Mouse (Mus musculus): ENCODE results near the gene Pla2g1b. TPM values are rescaled to one million over a fixed set of nuclear protein-coding genes. Genes with fewer than 3 reads are reported as not detected.
A peak's percentile ranks its signal among the peaks of the same experiment; 100 is the strongest.

The Pla2g1b gene
- polyA plus RNA-seq, 1 experiment from 2014 or later = 1.4 TPM

DNA sequence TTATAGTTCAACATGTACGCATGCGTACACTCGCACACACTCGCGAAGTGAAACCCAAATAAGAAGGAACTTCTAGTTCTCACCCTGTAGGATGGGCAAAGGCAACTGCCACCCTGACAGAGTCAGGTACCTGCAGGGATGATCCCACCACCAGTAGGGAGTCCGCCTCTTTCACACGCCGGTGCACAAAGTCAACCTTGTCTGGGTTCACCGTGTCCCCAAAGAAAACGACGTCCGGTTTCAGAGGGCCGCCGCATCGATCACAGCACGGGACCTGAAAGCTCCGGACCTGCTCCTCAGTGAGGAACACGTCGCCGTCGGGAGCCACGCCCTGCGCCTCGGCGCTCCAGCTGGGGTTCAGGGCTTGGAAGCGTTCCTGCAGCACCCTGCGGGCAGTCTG is 14.0 kb downstream of the Pla2g1b start:
- no peak for DNase-seq (ENCODE audit: low spot score)
- Histone ChIP-seq H3K27ac (no peak overlapping the region), H3K27me3 (ENCODE audit: insufficient read depth, poor library complexity, severe bottlenecking) (peaks cover 39% of the 10 kb centered on the region), H3K9me3 (no peaks in the 10 kb centered on the region), H3K4me1 (peaks cover 31% of the 10 kb centered on the region), H3K4me3 (peak overlapping the region; percentile 48), H3K36me3 (peaks cover 12% of the 10 kb centered on the region; the same call in 1 of the 2 replicates)
- 15% methylated on average over 27 of the region's 27 CpGs for WGBS

DNA sequence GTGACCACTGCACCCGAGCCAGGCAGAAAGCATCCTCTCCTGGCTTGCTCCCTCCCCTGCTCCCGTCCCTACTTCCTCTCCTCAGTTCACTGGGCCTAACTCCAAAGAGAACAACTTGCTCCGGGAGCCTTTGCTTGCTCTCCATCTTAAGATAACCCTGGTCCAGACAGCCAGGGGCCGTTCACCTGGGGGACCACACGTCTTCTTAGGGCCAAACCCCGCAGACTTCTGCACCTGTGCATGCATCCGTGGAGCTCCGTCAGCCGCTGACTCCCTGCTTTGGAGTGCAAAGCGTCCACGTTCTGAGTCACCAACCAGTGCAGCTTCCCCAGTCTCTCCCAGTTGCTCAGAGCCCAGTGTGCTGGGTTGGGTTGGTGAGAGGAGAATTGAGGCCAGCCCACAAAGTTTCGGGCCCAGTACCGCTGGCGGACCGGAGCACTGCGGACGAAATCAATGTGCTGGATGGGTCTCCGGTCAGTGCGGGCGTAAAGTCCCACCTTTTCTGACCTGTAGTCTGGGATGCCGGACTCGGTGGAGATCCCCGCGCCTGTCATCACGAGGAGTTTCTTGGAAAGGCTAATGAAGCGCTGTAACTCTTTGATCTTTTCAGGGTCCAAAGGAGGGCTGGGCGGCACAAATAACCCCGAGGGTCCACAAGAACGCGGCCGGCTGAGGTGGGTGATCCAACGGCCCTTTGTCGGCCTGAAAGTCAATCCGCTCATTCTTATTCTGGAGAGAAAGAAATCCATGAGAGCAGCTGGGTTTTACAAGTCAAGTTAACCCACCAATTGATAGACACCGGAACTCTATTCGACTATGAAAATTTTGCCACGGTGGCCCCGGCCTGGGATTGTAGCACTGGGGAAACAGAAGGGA is 16.6 kb downstream of the Pla2g1b start:
- Histone ChIP-seq H3K27ac (no peak overlapping the region), H3K9me3 (no peaks in the 10 kb centered on the region), H3K4me3 (peak overlapping the region; percentile 36), H3K27me3 (ENCODE audit: insufficient read depth, poor library complexity, severe bottlenecking) (peaks cover 39% of the 10 kb centered on the region), H3K4me1 (peaks cover 22% of the 10 kb centered on the region), H3K36me3 (peaks cover 6% of the 10 kb centered on the region; the same call in 1 of the 2 replicates)
- 28% methylated on average over 38 of the region's 38 CpGs for WGBS
- no peak for DNase-seq (ENCODE audit: low spot score)

DNA sequence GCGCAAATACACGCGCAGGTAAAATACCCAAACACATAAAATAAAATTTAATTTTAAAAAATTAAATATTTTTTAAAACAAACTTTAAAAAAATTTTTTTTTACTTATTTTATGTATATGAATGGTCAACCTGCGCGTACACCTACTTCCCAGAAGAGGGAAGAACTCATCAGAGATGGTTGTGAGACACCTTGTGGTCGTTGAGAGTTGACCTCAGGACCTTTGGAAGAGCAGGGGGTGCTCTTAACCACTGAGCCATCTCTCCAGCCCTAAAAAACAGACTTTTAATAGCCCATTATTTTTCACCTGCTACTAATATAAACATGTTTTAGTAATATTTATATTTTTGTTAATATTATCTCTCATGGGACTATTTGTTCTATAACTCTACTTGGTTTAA is 17.3 kb downstream of the Pla2g1b start:
- Histone ChIP-seq H3K27me3 (ENCODE audit: insufficient read depth, poor library complexity, severe bottlenecking) (peaks cover 39% of the 10 kb centered on the region), H3K4me1 (peaks cover 22% of the 10 kb centered on the region), H3K27ac (no peak overlapping the region), H3K4me3 (no peak overlapping the region), H3K36me3 (peaks cover 5% of the 10 kb centered on the region; the same call in 1 of the 2 replicates), H3K9me3 (no peaks in the 10 kb centered on the region)
- no peak for DNase-seq (ENCODE audit: low spot score)
- WGBS = 23% methylated on average over 6 of the region's 6 CpGs

DNA sequence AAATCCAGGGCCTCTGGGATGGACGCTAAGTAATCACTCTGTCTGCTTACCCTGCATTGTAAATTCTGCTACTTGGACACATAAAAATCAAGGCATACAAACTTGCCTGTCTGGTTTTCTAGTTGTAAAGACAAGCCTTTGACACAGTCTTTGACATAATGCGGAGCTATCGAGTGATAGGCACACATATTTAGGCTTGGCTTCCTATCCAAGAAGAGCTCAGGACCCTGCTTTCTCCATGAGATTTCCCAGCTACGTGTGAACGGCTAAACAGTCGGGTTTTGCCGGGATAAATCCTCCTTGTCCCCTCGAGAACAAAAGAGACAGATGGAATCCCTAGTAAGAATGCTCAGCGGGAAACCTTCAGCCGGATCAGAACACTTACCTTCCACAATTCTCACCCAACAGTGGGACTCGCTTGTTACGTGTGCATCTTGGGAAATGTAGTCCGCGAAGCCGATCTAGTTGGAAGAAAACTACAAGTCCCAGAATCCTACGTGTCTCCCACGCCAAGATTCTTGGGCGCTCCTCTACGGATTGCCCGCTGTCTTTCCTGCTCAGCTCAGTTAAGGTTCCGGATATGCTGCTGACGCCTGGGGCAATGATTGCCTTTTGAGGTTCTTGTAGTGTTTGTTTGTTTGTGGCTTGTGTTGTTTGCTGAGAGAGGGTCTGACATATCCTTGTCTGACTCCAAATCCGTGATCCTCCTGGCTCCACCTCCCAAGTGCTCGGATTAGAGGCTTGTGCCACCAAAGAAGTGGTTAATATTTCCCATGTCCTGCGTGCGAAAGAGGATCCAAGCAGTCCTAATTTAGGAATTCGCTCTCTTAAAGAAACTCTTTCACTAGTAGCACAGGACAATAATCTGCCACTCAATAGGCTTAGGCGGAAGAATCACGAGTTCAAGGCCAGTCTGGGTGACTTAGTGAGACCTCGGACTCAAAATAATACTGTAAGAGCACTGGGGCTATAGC is 18.2 kb downstream of the Pla2g1b start, which contains the start of gene Sirt4:
TSS of gene Sirt4 (minus strand) at position 779 of the 974 bp plus-strand sequence.
- Histone ChIP-seq H3K4me3 (peak within 1 kb of the TSS; percentile 63), H3K9me3 (no peaks in the 10 kb centered on the region), H3K27me3 (ENCODE audit: insufficient read depth, poor library complexity, severe bottlenecking) (peaks cover 38% of the 10 kb centered on the region), H3K36me3 (peaks cover 5% of the 10 kb centered on the region; the same call in 1 of the 2 replicates), H3K4me1 (peaks cover 25% of the 10 kb centered on the region), H3K27ac (peak within 1 kb of the TSS; percentile 85)
- peak; percentile 96 for DNase-seq (ENCODE audit: low spot score)
- 8% methylated on average over 30 of the region's 30 CpGs for WGBS

DNA sequence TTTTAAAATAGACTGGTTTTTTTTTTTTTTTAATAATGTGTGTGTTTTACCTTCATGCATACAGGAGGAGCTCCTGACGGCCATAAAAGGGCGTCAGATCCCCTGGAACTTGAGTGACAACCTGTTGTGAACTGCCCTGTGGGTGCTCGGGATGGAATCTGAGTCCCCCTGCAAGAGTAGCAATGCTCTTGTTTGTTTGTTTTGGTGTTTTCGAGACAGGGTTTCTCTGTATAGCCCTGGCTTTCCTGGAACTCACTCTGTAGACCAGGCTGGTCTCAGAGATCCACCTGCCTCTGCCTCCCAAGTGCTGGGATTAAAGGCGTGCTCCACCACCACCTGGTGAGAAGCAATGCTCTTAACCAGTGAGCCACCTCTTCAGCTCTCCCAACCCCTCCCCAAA is 18.9 kb downstream of the Pla2g1b start:
- no peak for DNase-seq (ENCODE audit: low spot score)
- WGBS = 62% methylated on average over 5 of the region's 5 CpGs
- Histone ChIP-seq H3K4me1 (peaks cover 28% of the 10 kb centered on the region), H3K36me3 (peaks cover 5% of the 10 kb centered on the region; the same call in 1 of the 2 replicates), H3K9me3 (no peaks in the 10 kb centered on the region), H3K27me3 (ENCODE audit: insufficient read depth, poor library complexity, severe bottlenecking) (peaks cover 31% of the 10 kb centered on the region), H3K27ac (no peak overlapping the region), H3K4me3 (peak overlapping the region; percentile 63)

DNA sequence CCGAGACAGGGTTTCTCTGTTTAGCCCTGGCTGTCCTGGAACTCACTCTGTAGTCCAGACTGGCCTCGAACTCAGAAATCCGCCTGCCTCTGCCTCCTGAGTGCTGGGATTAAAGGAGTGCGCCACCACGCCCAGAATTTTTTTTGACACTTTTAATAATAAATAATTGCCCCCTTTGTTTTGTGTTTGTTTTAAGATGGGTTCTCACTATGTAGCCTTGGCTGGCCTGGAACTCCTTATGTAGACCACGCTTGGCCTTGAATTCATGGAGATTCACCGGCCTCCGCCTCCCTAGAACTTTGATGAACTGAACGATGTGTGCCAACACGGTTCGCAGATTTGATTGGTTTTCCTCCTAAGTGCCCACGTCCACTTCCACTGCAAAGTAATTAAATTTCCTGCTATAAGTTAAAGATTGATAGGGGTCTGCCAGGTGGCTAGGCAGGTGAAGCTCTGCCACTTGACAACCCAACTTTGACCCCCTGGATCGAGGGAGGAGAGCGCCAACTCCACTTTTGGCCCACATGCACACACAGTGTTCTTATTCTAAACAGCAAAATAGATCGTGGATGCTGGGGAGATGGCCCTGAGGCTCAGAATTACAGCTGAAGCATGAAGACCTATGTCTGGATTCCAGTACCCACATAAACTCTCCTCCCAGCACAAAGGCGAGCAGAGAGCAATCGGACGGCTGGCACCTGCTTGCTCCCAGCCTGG is 19.6 kb downstream of the Pla2g1b start:
- Histone ChIP-seq H3K4me1 (peaks cover 23% of the 10 kb centered on the region), H3K27ac (no peak overlapping the region), H3K4me3 (no peak overlapping the region), H3K36me3 (peaks cover 5% of the 10 kb centered on the region; the same call in 1 of the 2 replicates), H3K27me3 (ENCODE audit: insufficient read depth, poor library complexity, severe bottlenecking) (peaks cover 24% of the 10 kb centered on the region), H3K9me3 (no peaks in the 10 kb centered on the region)
- 85% methylated on average over 18 of the region's 18 CpGs for WGBS
- DNase-seq (ENCODE audit: low spot score) = no peak

DNA sequence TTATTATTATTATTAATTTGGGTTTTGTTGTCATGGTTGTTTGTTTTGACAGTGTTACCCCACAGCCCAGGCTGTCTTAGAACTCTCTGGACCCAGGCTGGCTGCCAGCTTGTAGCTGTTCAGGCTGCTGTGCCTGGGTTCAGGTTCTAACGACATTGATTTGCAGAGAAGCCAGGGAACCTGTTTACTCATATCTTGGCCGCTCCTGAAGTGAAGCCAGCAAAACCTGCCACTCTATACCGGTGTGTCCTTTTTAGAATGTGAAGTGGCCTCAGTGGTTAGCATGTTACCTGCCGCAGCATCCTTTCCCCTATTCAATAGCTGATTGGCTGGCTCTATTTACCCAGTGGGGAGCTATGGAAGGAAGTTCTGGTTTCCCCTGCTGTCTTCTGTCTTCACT is 20.7 kb downstream of the Pla2g1b start:
- no peak for DNase-seq (ENCODE audit: low spot score)
- H3K9me3 ChIP-seq = no peaks in the 10 kb centered on the region
- H3K27ac ChIP-seq = no peak overlapping the region
- peaks cover 14% of the 10 kb centered on the region for H3K27me3 ChIP-seq (ENCODE audit: insufficient read depth, poor library complexity, severe bottlenecking)
- no peak overlapping the region for H3K4me3 ChIP-seq
- peaks cover 25% of the 10 kb centered on the region for H3K4me1 ChIP-seq
- H3K36me3 ChIP-seq = peaks cover 5% of the 10 kb centered on the region; the same call in 1 of the 2 replicates
- 54% methylated on average over 4 of the region's 4 CpGs for WGBS

DNA sequence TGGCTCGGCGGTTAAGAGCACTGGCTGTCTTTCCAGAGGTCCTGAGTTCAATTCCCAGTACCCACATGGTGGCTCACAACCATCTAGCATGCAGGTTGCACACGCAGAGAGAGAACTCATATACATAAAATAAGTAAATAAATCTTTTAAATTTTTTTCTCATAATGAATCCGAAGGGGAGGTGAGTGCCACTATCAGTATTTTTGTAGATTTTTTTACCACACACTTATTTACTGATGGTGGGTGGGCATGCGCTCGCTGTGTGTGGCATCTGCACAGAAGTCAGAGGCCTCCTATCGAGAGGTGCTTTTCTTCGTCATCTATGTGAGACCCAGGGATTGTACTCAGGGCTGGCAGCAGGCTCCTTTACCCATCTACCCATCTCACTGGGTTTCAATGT is 21.3 kb downstream of the Pla2g1b start:
- H3K27me3 ChIP-seq (ENCODE audit: insufficient read depth, poor library complexity, severe bottlenecking) = peaks cover 8% of the 10 kb centered on the region
- no peak overlapping the region for H3K27ac ChIP-seq
- peaks cover 3% of the 10 kb centered on the region; the same call in 1 of the 2 replicates for H3K36me3 ChIP-seq
- 82% methylated on average over 8 of the region's 8 CpGs for WGBS
- H3K9me3 ChIP-seq = no peaks in the 10 kb centered on the region
- no peak for DNase-seq (ENCODE audit: low spot score)
- H3K4me3 ChIP-seq = no peak overlapping the region
- H3K4me1 ChIP-seq = peaks cover 28% of the 10 kb centered on the region

DNA sequence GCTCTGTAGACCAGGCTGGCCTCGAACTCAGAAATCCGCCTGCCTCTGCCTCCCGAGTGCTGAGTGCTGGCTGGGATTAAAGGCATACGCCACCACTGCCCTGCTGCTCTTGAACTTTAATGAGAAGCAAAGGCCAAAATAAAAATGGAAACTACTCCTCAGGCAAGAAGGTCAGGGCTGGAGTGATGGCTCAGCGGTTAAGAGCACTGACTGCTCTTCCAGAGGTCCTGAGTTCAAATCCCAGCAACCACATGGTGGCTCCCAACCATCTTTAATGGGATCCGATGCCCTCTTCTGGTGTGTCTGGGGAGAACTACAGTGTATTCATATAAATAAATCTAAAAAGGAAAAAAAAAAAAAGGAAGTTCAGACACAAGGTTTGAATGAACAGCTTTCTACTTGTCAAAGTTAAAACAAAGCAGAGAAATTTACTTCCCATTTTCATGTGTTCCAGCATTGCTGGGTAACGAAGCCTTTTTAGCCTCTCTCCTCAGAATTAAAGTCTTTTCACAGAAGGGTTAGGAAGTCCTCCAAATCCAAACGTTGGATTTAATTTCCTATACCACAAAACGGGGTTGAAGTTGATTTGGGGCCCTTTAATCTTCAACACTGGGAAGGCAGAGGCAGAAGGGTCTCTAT is 22.0 kb downstream of the Pla2g1b start:
- H3K36me3 ChIP-seq = no peaks in the 10 kb centered on the region
- DNase-seq (ENCODE audit: low spot score) = no peak
- no peaks in the 10 kb centered on the region for H3K9me3 ChIP-seq
- peak overlapping the region; percentile 100; the same call in 1 of the 2 replicates for H3K27ac ChIP-seq
- whole genome bisulfite sequencing = 76% methylated on average over 9 of the region's 9 CpGs
- H3K4me1 ChIP-seq = peaks cover 25% of the 10 kb centered on the region
- H3K4me3 ChIP-seq = no peak overlapping the region; the same call in 1 of the 2 replicates
- peaks cover under 1% of the 10 kb centered on the region; the same call in 1 of the 2 replicates for H3K27me3 ChIP-seq (ENCODE audit: insufficient read depth, poor library complexity, severe bottlenecking)

DNA sequence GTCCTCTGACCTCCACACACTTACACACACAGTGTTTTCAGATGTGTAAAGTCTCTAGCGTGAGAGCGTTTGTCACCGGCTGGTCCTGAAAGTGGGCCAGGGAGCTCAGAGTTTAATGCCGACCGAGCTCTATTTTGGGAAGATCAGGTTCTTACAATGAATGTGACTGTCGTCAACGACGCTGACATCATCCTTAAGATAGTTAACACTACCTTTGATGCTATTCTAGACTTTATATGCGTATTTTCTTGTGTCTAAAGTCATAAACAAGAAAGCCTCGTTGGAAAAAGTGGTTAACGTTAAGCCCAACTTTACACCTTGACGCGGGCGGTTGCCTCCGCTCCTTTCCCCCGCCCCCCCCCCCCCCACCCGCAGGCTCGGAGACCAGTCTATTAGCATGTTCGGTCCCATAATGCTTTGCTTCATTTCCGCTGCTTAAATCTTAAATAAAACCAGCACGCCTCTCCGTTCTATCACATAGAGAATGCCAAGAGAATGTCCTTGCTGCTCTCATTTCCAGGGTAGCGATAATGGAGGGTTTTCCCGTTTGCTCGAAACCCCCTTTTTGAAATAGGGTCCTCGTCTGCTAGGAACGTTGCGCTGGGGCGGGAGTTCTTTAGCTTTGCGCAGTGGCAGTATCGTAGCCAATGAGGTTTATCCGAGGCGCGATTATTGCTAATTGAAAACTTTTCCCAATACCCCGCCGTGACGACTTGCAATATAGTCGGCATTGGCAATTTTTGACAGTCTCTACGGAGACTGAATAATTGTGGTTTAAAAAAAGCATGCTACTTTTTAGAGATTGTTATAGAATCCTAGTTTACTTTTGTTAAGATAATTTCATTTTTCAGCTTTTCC is 23.0 kb downstream of the Pla2g1b start:
- WGBS = under 1% methylated on average over 39 of the region's 39 CpGs
- peaks cover 30% of the 10 kb centered on the region for H3K4me1 ChIP-seq
- H3K4me3 ChIP-seq = peak overlapping the region; percentile 56
- H3K9me3 ChIP-seq = no peaks in the 10 kb centered on the region
- peak overlapping the region; percentile 100 for H3K27ac ChIP-seq
- peak; percentile 92 for DNase-seq (ENCODE audit: low spot score)
- no peaks in the 10 kb centered on the region for H3K36me3 ChIP-seq
- H3K27me3 ChIP-seq (ENCODE audit: insufficient read depth, poor library complexity, severe bottlenecking) = no peaks in the 10 kb centered on the region

All from heart, embryonic 10.5 days (tissue).